ENCODE assay signal across 8 mouse cellular contexts in the genomic region with DNA sequence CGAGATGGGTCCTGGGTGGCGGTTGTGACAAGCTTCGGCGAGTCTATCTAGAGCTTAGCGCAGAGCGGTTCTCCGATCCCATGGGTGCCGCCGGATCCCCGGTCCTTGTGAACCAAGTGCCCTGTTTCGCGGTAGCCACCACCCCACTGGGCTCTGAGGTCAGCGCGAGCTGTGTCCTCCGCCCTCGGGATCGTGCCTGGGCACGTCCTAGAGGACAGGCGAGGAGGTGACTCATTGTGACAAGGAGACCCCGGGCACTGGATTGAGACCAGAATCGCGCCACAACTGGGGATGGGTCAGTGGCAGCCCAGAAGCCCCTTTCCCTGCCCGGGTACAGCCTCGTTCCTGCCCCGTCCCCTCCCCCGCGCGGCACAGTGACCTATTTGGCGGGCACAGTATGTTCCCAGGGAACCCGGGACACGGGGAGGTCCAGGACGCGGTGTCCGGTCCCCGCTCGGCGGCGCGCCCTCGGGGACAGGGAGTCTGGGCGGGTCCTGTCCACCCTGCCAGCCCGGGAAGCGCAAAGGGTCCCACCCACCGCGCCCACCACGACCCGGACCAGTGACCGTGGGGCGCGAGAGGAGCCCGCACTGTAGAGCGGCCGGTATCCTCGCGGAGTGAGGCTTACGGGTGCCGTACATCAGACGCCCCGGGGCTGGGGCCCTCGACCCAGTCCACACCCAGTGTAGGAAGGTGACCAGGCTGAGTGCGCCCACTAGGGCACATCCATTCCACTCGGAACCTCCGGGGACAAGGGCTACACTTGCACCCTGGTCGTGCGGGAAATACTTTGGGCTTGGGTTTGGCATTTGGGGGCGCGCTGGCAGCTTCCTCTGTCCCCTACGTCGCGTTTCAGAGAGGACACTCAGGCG. TPM values are rescaled to one million over a fixed set of nuclear protein-coding genes. Genes with fewer than 3 reads are reported as not detected.
A peak's percentile ranks its signal among the peaks of the same experiment; 100 is the strongest.
DNase-seq lines count a peak whose midpoint lies in the region; ATAC-seq and TF ChIP-seq lines count a peak whose summit lies in the region.

No protein-coding gene starts in this region.

- no peak for TF ChIP-seq CTCF in lung, embryonic 14.5 days (IDR thresholded peaks at IDR 0.05; ENCODE audit: low read depth)
- no peak for TF ChIP-seq CTCF in olfactory bulb, adult 2 months (IDR thresholded peaks at IDR 0.05; ENCODE audit: insufficient read depth, low read depth, low read length)

- peak overlapping the region; percentile 94 for H3K4me2 ChIP-seq in embryonic facial prominence, embryonic 15.5 days (replicated peaks)
- peak overlapping the region; percentile 82 for H3K4me2 ChIP-seq in kidney, embryonic 14.5 days (replicated peaks; ENCODE audit: low read depth, low read length)
- H3K4me2 ChIP-seq in lung, embryonic 14.5 days: peak overlapping the region; percentile 79

- H3K9me3 ChIP-seq in embryonic facial prominence, embryonic 15.5 days (replicated peaks): no peaks in the 10 kb centered on the region
- H3K9me3 ChIP-seq in heart, embryonic 10.5 days: no peaks in the 10 kb centered on the region
- no peaks in the 10 kb centered on the region for H3K9me3 ChIP-seq in kidney, embryonic 14.5 days (ENCODE audit: control insufficient read depth, low read length)
- no peaks in the 10 kb centered on the region for H3K9me3 ChIP-seq in lung, embryonic 14.5 days (ENCODE audit: low read depth, low read length)

- H3K27ac ChIP-seq in embryonic facial prominence, embryonic 15.5 days (replicated peaks): peak overlapping the region; percentile 83
- peak overlapping the region; percentile 85 for H3K27ac ChIP-seq in heart, embryonic 10.5 days
- H3K27ac ChIP-seq in kidney, embryonic 14.5 days (ENCODE audit: low read depth, low read length): no peak overlapping the region
- H3K27ac ChIP-seq in lung, embryonic 14.5 days (ENCODE audit: low read depth): peak overlapping the region; percentile 42; the same call in 1 of the 2 replicates
- H3K27ac ChIP-seq in olfactory bulb, adult 2 months (ENCODE audit: insufficient read depth, low read depth, low read length): peak overlapping the region; percentile 68

- ATAC-seq in embryonic facial prominence, embryonic 15.5 days (ENCODE audit: insufficient number of reproducible peaks, low FRiP score, low TSS enrichment, low read depth): peak; percentile 37
- ATAC-seq in kidney, embryonic 14.5 days (ENCODE audit: low FRiP score, low TSS enrichment): peak; percentile 46
- ATAC-seq in lung, embryonic 14.5 days (ENCODE audit: insufficient read depth): peak; percentile 45

- peak overlapping the region; percentile 62 for H3K4me3 ChIP-seq in embryonic facial prominence, embryonic 15.5 days (replicated peaks)
- peak overlapping the region; percentile 64 for H3K4me3 ChIP-seq in heart, embryonic 10.5 days
- H3K4me3 ChIP-seq in kidney, embryonic 14.5 days (ENCODE audit: low read length): peak overlapping the region; percentile 48
- H3K4me3 ChIP-seq in lung, embryonic 14.5 days (ENCODE audit: low read depth, low read length): peak overlapping the region; percentile 51
- peak overlapping the region; percentile 55 for H3K4me3 ChIP-seq in olfactory bulb, adult 2 months (ENCODE audit: insufficient read depth, low read depth, low read length)

- no peak; the same call in 1 of the 2 replicates for TF ChIP-seq POLR2A in olfactory bulb, adult 2 months (IDR thresholded peaks at IDR 0.05; ENCODE audit: insufficient read depth, low read depth, low read length)

- H3K4me1 ChIP-seq in embryonic facial prominence, embryonic 15.5 days: peaks cover 33% of the 10 kb centered on the region
- H3K4me1 ChIP-seq in heart, embryonic 10.5 days: peaks cover 26% of the 10 kb centered on the region
- peaks cover 13% of the 10 kb centered on the region; the same call in 1 of the 2 replicates for H3K4me1 ChIP-seq in kidney, embryonic 14.5 days (ENCODE audit: control insufficient read depth, insufficient read depth, low read length)
- H3K4me1 ChIP-seq in lung, embryonic 14.5 days (ENCODE audit: insufficient read depth): peaks cover 15% of the 10 kb centered on the region
- H3K4me1 ChIP-seq in olfactory bulb, adult 2 months (ENCODE audit: control insufficient read depth, insufficient read depth, low read length): peaks cover 14% of the 10 kb centered on the region; the same call in 1 of the 2 replicates

- WGBS in embryonic facial prominence, embryonic 15.5 days: under 1% methylated on average over 71 of the region's 71 CpGs
- under 1% methylated on average over 71 of the region's 71 CpGs for whole genome bisulfite sequencing in heart, embryonic 10.5 days
- under 1% methylated on average over 71 of the region's 71 CpGs for WGBS in kidney, embryonic 14.5 days
- WGBS in lung, embryonic 14.5 days: under 1% methylated on average over 71 of the region's 71 CpGs
- WGBS in olfactory bulb, adult 2 months: under 1% methylated on average over 70 of the region's 71 CpGs

- peaks cover 3% of the 10 kb centered on the region; the same call in 1 of the 2 replicates for H3K36me3 ChIP-seq in embryonic facial prominence, embryonic 15.5 days
- peaks cover 9% of the 10 kb centered on the region for H3K36me3 ChIP-seq in heart, embryonic 10.5 days
- no peaks in the 10 kb centered on the region for H3K36me3 ChIP-seq in kidney, embryonic 14.5 days (ENCODE audit: control insufficient read depth, insufficient read depth, low read length)
- no peaks in the 10 kb centered on the region for H3K36me3 ChIP-seq in lung, embryonic 14.5 days (ENCODE audit: insufficient read depth)

- peak overlapping the region; percentile 66 for H3K9ac ChIP-seq in embryonic facial prominence, embryonic 15.5 days
- H3K9ac ChIP-seq in kidney, embryonic 14.5 days (ENCODE audit: low read depth, low read length): peak overlapping the region; percentile 67
- H3K9ac ChIP-seq in lung, embryonic 14.5 days: peak overlapping the region; percentile 58

- peaks cover 12% of the 10 kb centered on the region for H3K27me3 ChIP-seq in embryonic facial prominence, embryonic 15.5 days
- H3K27me3 ChIP-seq in heart, embryonic 10.5 days (ENCODE audit: insufficient read depth, poor library complexity, severe bottlenecking): peaks cover 60% of the 10 kb centered on the region
- H3K27me3 ChIP-seq in kidney, embryonic 14.5 days (ENCODE audit: control insufficient read depth, insufficient read depth, low read length): peaks cover 7% of the 10 kb centered on the region; the same call in 1 of the 2 replicates
- peaks cover 12% of the 10 kb centered on the region for H3K27me3 ChIP-seq in lung, embryonic 14.5 days (ENCODE audit: insufficient read depth, low read length)

- peak; percentile 46 for DNase-seq in CD4-positive helper T cell, adult 2 months (ENCODE audit: low read depth, low spot score)
- DNase-seq in adrenal gland, postnatal 36 days: peak; percentile 82 to 89
- DNase-seq in heart, embryonic 10.5 days (ENCODE audit: low spot score): no peak
- DNase-seq in lung, embryonic 14.5 days: peak; percentile 28
- DNase-seq in thymus, postnatal 14 days: peak; percentile 39

RNA-seq across cellular contexts. Expression of gene Cdkn1a, which starts 3.8 kb away (rescaled TPM):
- 10 to 100 TPM; 22.1 to 78.4 TPM for total RNA-seq in adrenal gland, postnatal 36 days (2021)
- polyA plus RNA-seq in embryonic facial prominence, embryonic 15.5 days (2015; fragmentation: Nextera tagmentation; extraction: Ambion mirVana): 347 and 357 TPM in 2 replicates
- polyA plus RNA-seq in heart, embryonic 10.5 days (2016; fragmentation: Nextera tagmentation; extraction: Ambion mirVana): 31.3 and 33.1 TPM in 2 replicates
- 37.4 and 45.6 TPM in 2 replicates for polyA plus RNA-seq in kidney, embryonic 14.5 days (2014; fragmentation: Nextera tagmentation; extraction: Ambion mirVana)
- polyA plus RNA-seq in lung, embryonic 14.5 days (2014; fragmentation: Nextera tagmentation; extraction: Ambion mirVana): 12.4 and 13.6 TPM in 2 replicates
- polyA plus RNA-seq in olfactory bulb, adult 2 months (2012; ENCODE audit: insufficient read depth, insufficient read length, low replicate concordance, missing spikeins): not detected in 2 replicates

RNA-seq across cellular contexts. Expression of gene Rab44, which starts 19.4 kb away (rescaled TPM):
- under 1 TPM; 0.20 to 0.50 TPM for total RNA-seq in adrenal gland, postnatal 36 days (2021)
- polyA plus RNA-seq in embryonic facial prominence, embryonic 15.5 days (2015; fragmentation: Nextera tagmentation; extraction: Ambion mirVana): 3.4 and 4.5 TPM in 2 replicates
- polyA plus RNA-seq in heart, embryonic 10.5 days (2016; fragmentation: Nextera tagmentation; extraction: Ambion mirVana): 0.23 and 0.48 TPM in 2 replicates
- polyA plus RNA-seq in kidney, embryonic 14.5 days (2014; fragmentation: Nextera tagmentation; extraction: Ambion mirVana): 0.39 TPM in 1 of 2 replicates, not detected in the other
- 0.46 and 1.1 TPM in 2 replicates for polyA plus RNA-seq in lung, embryonic 14.5 days (2014; fragmentation: Nextera tagmentation; extraction: Ambion mirVana)
- not detected in 2 replicates for polyA plus RNA-seq in olfactory bulb, adult 2 months (2012; ENCODE audit: insufficient read depth, insufficient read length, low replicate concordance, missing spikeins)

Comparison
In these comparisons a context has a peak if more than half of its experiments do, and no peak if none do; other contexts are left out.
1. RNA of gene Cdkn1a, which starts 3.8 kb away (polyA plus RNA-seq): 347 to 357 TPM in embryonic facial prominence, embryonic 15.5 days, 37.4 to 45.6 TPM in kidney, embryonic 14.5 days, 31.3 to 33.1 TPM in heart, embryonic 10.5 days and 12.4 to 13.6 TPM in lung, embryonic 14.5 days; not detected in olfactory bulb, adult 2 months; every median in the first group is over 10 times any median in the second.
2. Peak in every context shown above with its lines, with median percentiles within 50 percentile points of each other: ATAC-seq, H3K4me2 ChIP-seq, H3K4me3 ChIP-seq and H3K9ac ChIP-seq.